Mouse (Mus musculus) testis, adult 2 months (tissue): ENCODE measurements around the gene Mylip.

Experiments
- CTCF ChIP-seq: fragments of 200-500 bp; IDR thresholded peaks from 2 replicates; pipeline ENCODE4 v1.5.1; 2012; ENCODE audit warnings: low read depth, mild to moderate bottlenecking, inconsistent platforms, low read length, moderate library complexity; ENCODE audit not compliant: control insufficient read depth, insufficient read depth, insufficient replicate concordance
- POLR2A ChIP-seq: fragments of 200-500 bp; IDR thresholded peaks from 2 replicates; pipeline ENCODE4 v1.6.1; 2012; ENCODE audit warnings: low read depth, mild to moderate bottlenecking, inconsistent platforms, low read length, moderate library complexity; ENCODE audit not compliant: control insufficient read depth

- TF ChIP-seq CTCF (no peak), POLR2A (no peak)
These were observed 65.7 kb downstream of the Mylip start for GRCm38 (mm10) chr13:45455108-45455861.
